In genomic region chr1:78528356-78528755, GRCm38 (mm10) we compare ENCODE assay signal across 34 mouse cellular contexts. TPM values are rescaled to one million over a fixed set of nuclear protein-coding genes. Genes with fewer than 3 reads are reported as not detected.
"Had no signal": no experiment of that assay in that cellular context is flagged by ENCODE, and none has a peak within 500 bp of the region (broad histone marks: within the 10 kb centered on the region; RNA-seq: fewer than 3 reads in every experiment).

No protein-coding gene starts in this region.

- H3K36me3 ChIP-seq: embryonic facial prominence, embryonic 10.5 days; embryonic facial prominence, embryonic 12.5 days; embryonic facial prominence, embryonic 13.5 days; embryonic facial prominence, embryonic 15.5 days; forebrain, embryonic 10.5 days; forebrain, embryonic 12.5 days; forebrain, embryonic 15.5 days had no signal

- DNase-seq: cerebellum, adult 2 months; cerebellum, adult 8-10 months; cerebellum, adult 9-10 months; cerebellum, adult 9-11 months; cerebellum, postnatal 10 days; cerebellum, postnatal 14 days; cerebellum, postnatal 25 days; cerebellum, postnatal 36 days; embryo, embryonic 11 days; forebrain, postnatal 0 days; gastrocnemius, adult 2 months; gastrocnemius, postnatal 10 days; gastrocnemius, postnatal 14 days; gastrocnemius, postnatal 25 days; gastrocnemius, postnatal 36 days; heart, adult 18-20 months; heart, adult 2 months had no signal

- H3K4me1 ChIP-seq: embryonic facial prominence, embryonic 12.5 days; embryonic facial prominence, embryonic 13.5 days; embryonic facial prominence, embryonic 15.5 days; forebrain, embryonic 12.5 days; forebrain, embryonic 13.5 days; forebrain, embryonic 15.5 days had no signal

- H3K9ac ChIP-seq: embryonic facial prominence, embryonic 12.5 days; embryonic facial prominence, embryonic 13.5 days; embryonic facial prominence, embryonic 15.5 days; forebrain, embryonic 12.5 days; forebrain, embryonic 13.5 days; forebrain, embryonic 15.5 days; forebrain, postnatal 0 days had no signal

- H3K4me2 ChIP-seq: embryonic facial prominence, embryonic 12.5 days; embryonic facial prominence, embryonic 13.5 days; embryonic facial prominence, embryonic 15.5 days; forebrain, embryonic 12.5 days; forebrain, embryonic 13.5 days; forebrain, embryonic 15.5 days had no signal

- H3K9me3 ChIP-seq: embryonic facial prominence, embryonic 10.5 days; embryonic facial prominence, embryonic 12.5 days; embryonic facial prominence, embryonic 13.5 days; embryonic facial prominence, embryonic 15.5 days; forebrain, embryonic 10.5 days; forebrain, embryonic 12.5 days; forebrain, embryonic 13.5 days; forebrain, embryonic 15.5 days had no signal

- H3K4me3 ChIP-seq: embryonic facial prominence, embryonic 10.5 days; embryonic facial prominence, embryonic 12.5 days; embryonic facial prominence, embryonic 13.5 days; embryonic facial prominence, embryonic 15.5 days; erythroblast, embryonic 14.5 days; forebrain, embryonic 10.5 days; forebrain, embryonic 12.5 days; forebrain, embryonic 13.5 days; forebrain, embryonic 15.5 days; gastrocnemius, adult 2 months; heart, adult 2 months had no signal

- H3K27ac ChIP-seq: embryonic facial prominence, embryonic 10.5 days; embryonic facial prominence, embryonic 12.5 days; embryonic facial prominence, embryonic 13.5 days; embryonic facial prominence, embryonic 15.5 days; forebrain, embryonic 10.5 days; forebrain, embryonic 12.5 days; forebrain, embryonic 13.5 days; forebrain, embryonic 15.5 days; gastrocnemius, adult 2 months; heart, adult 2 months had no signal

- H3K27me3 ChIP-seq: embryonic facial prominence, embryonic 12.5 days; embryonic facial prominence, embryonic 13.5 days; embryonic facial prominence, embryonic 15.5 days; forebrain, embryonic 12.5 days; forebrain, embryonic 13.5 days; forebrain, embryonic 15.5 days had no signal

- ATAC-seq: forebrain, embryonic 13.5 days; forebrain, embryonic 14.5 days; forebrain, embryonic 15.5 days; forebrain, embryonic 16.5 days; forebrain, postnatal 0 days had no signal

RNA-seq across cellular contexts. Expression of gene BC035947, which starts 16.4 kb away (rescaled TPM):
- total RNA-seq: common myeloid progenitor, adult 5-6 weeks; gastrocnemius, adult 18-20 months; gastrocnemius, adult 2 months; gastrocnemius, postnatal 10 days; gastrocnemius, postnatal 14 days; gastrocnemius, postnatal 25 days; gastrocnemius, postnatal 36 days; gastrocnemius, postnatal 4 days; granulocyte monocyte progenitor cell, adult 5-6 weeks; heart, adult 18-20 months; heart, adult 2 months had no signal
- polyA plus RNA-seq: erythroblast, embryonic 14.5 days had no signal

RNA-seq across cellular contexts. Expression of gene Mogat1, which starts 17.6 kb away (rescaled TPM):
- total RNA-seq: common myeloid progenitor, adult 5-6 weeks; gastrocnemius, adult 18-20 months; gastrocnemius, adult 2 months; gastrocnemius, postnatal 10 days; gastrocnemius, postnatal 36 days; gastrocnemius, postnatal 4 days; granulocyte monocyte progenitor cell, adult 5-6 weeks; heart, adult 2 months had no signal
- polyA plus RNA-seq: cortical plate, adult 2 months; erythroblast, embryonic 14.5 days; forebrain, embryonic 11.5 days; forebrain, embryonic 12.5 days; forebrain, embryonic 14.5 days; forebrain, embryonic 15.5 days had no signal
